In the genomic region with DNA sequence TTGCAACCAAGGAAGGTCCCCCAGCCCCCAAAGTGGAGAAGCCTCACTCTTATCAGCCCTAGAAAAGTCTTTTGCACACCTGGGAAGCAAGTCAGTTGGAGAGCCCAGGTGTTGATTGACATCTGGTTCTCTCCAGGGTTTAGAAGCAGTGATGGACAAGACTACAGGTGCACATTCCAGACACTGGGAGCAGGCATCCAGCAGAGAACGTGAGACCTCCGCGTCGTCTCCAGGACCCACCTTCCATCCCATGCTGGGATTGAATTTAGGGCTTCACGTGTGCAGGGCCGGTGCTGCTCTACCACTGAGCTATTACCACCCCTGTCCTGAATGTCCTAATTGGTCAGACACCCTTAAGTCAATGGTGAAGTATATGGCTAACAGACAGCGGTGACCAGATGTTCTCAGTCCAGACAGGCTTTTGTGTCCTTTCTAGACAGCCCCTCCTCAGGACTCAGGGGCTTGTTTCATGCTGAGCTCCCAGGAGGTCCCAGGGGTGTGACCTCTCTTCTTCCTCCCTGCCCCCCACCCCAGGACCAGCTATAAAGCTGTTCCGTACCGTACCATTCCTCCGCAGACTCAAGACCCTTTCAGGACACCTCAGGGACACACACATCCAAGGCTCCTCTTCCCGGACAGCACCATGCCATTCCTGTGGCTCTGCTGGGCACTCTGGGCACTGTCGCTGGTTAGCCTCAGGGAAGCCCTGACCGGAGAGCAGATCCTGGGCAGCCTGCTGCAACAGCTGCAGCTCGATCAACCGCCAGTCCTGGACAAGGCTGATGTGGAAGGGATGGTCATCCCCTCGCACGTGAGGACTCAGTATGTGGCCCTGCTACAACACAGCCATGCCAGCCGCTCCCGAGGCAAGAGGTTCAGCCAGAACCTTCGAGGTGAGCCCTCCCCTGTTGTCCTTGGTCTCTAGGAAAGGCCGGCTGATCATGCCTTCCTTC, we compare ENCODE assay signal across 1 mouse cellular context.
TF ChIP-seq lines count a peak whose summit lies in the region.

A gene (plus strand): TSS at position 556 of the 953 bp plus-strand sequence.

TF ChIP-seq in ES-E14, 5 proteins besides CTCF, POLR2A, EP300 and RAD21 (continued from another document):
- no peak for TF ChIP-seq MAFK (IDR thresholded peaks at IDR 0.05; ENCODE audit: insufficient read depth, low read depth, low read length)
- no peak for TF ChIP-seq ZC3H11A (IDR thresholded peaks at IDR 0.05; ENCODE audit: borderline replicate concordance, low read depth, low read length)
- TF ChIP-seq CHD2 (IDR thresholded peaks at IDR 0.05; ENCODE audit: low read depth, low read length), result no peak
- no peak for TF ChIP-seq ZNF384 (IDR thresholded peaks at IDR 0.05; ENCODE audit: low read depth, low read length)
TF ChIP-seq in ES-E14: peak in this region for 0.
